Mouse (Mus musculus) heart, embryonic 11.5 days (tissue): ENCODE data around the gene Ddb2. TPM values are rescaled to one million over a fixed set of nuclear protein-coding genes. Genes with fewer than 3 reads are reported as not detected.

Experiments used
- ATAC-seq: fragments of 200-750 bp; cut with Nextera tagmentation; replicated peaks from 2 replicates; pipeline ENCODE4 v1.8.0; 2017; ENCODE audit warnings: moderate library complexity; ENCODE audit not compliant: insufficient number of reproducible peaks, low FRiP score, low TSS enrichment
- H3K27ac ChIP-seq: fragments of 300-500 bp; sonication (generic); 2 replicates; pipeline ENCODE4 v1.5.1; 2014; ENCODE audit warnings: mild to moderate bottlenecking, low read depth, low read length
- H3K27me3 ChIP-seq: fragments of 300-500 bp; sonication (generic); 2 replicates; pipeline ENCODE4 v1.6.1; 2014; ENCODE audit warnings: mild to moderate bottlenecking, low read length, mixed read lengths; ENCODE audit not compliant: control insufficient read depth, insufficient read depth
- H3K36me3 ChIP-seq: fragments of 300-500 bp; sonication (generic); 2 replicates; pipeline ENCODE4 v1.6.1; 2014; ENCODE audit warnings: mild to moderate bottlenecking, low read length, moderate library complexity, mixed read lengths; ENCODE audit not compliant: control insufficient read depth, insufficient read depth
- H3K4me1 ChIP-seq: fragments of 300-500 bp; sonication (generic); 2 replicates; pipeline ENCODE4 v1.6.1; 2014; ENCODE audit warnings: low read length; ENCODE audit not compliant: control insufficient read depth, insufficient read depth
- H3K4me2 ChIP-seq: fragments of 300-500 bp; sonication (generic); 2 replicates; pipeline ENCODE4 v1.6.1; 2014; ENCODE audit warnings: mild to moderate bottlenecking, moderate library complexity
- H3K4me3 ChIP-seq: fragments of 300-500 bp; sonication (generic); 2 replicates; pipeline ENCODE4 v1.5.1; 2014; ENCODE audit warnings: low read depth, low read length
- H3K9ac ChIP-seq: fragments of 300-500 bp; sonication (generic); 2 replicates; pipeline ENCODE4 v1.6.1; 2014; ENCODE audit warnings: mild to moderate bottlenecking, low read depth, low read length, moderate library complexity
- H3K9me3 ChIP-seq: fragments of 300-500 bp; sonication (generic); replicated peaks from 2 replicates; pipeline ENCODE4 v1.6.1; 2016; ENCODE audit warnings: low read length; ENCODE audit not compliant: control insufficient read depth
- WGBS: fragments of 180-500 bp; shearing (Covaris S2); extraction: QIAGEN DNeasy Blood & Tissue Kit; methylation state at CpG from one replicate; pipeline ENCODE4 v1.1.7; 2014; ENCODE audit not compliant: insufficient replicate concordance; 5-methylcytosine and 5-hydroxymethylcytosine counted together
- polyA plus RNA-seq: library from polyadenylated mRNA; unstranded; fragments of >200 nt; fragmentation: Nextera tagmentation; extraction: Ambion mirVana; gene quantifications from 2 replicates; pipeline ENCODE4 v1.2.1, GENCODE M21; 2014

Ddb2 gene
- polyA plus RNA-seq, 1 experiment from 2014 or later = 8.3 TPM

DNA sequence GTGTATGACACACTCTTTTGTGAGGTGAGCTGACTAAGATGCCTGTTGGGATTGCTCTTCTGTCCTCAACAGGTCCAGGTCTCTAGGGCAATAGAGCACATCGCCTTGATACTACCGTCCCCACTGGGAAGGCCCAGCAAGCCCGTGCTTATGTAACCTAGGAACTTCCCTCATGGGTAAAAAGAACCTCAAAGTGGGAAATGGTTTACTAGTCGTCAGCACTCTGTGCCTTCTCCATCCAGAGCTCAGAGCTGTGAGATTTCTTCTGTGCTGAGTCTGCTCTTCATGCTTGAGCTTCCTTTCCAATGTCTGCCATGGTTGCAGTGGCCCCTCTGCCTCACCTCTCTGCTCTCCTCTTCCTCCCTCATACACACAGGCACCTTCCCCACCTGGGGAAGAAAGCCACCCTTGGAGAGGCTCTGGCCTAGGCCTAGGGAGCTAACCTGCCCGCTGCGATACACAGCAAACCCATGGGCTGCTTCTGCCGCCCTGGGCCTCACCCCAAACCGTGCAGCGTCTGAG, 30.5 kb downstream of the Ddb2 start:
- WGBS = 90% methylated on average over 9 of the region's 9 CpGs
- Histone ChIP-seq H3K27me3 (no peaks in the 10 kb centered on the region), H3K9me3 (no peaks in the 10 kb centered on the region), H3K27ac (no peak overlapping the region), H3K36me3 (peaks cover 36% of the 10 kb centered on the region), H3K9ac (no peak overlapping the region), H3K4me2 (no peak overlapping the region), H3K4me1 (peaks cover 4% of the 10 kb centered on the region), H3K4me3 (no peak overlapping the region)
- ATAC-seq = no peak

DNA sequence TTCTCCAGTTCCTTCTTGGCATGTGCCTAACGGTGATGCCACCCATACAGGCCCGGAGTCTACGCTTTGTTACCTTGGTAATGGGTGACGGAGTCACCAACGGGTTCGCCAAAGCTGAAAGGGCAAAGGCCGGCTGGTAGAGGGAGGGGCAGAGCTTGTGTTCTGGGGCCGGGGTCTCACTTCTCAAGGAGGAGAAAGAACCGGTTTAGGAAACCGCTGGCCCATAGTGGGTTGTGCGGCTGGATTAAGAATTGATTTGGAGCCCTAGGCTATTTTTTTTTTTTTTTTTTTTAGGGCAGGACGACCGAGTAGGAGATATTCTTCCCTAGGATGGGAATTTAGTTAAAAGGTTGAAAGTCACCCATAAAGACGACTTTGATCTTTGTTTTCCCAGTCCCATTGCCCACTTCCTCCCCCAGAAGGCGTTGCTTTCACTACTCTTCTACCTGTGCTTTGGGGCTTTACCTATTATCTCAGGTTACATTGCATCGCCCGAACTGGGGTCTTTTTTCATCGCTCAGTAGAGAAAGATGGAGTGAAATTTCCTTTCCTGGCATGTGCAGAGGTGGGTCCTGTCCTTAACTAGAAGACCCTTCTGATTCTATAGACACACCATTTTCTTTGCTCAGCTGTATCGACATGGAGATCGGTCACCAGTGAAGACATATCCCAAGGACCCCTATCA, 33.7 kb downstream of the Ddb2 start:
- H3K27me3 ChIP-seq = no peaks in the 10 kb centered on the region
- ATAC-seq = no peak
- WGBS = 12% methylated on average over 20 of the region's 20 CpGs

DNA sequence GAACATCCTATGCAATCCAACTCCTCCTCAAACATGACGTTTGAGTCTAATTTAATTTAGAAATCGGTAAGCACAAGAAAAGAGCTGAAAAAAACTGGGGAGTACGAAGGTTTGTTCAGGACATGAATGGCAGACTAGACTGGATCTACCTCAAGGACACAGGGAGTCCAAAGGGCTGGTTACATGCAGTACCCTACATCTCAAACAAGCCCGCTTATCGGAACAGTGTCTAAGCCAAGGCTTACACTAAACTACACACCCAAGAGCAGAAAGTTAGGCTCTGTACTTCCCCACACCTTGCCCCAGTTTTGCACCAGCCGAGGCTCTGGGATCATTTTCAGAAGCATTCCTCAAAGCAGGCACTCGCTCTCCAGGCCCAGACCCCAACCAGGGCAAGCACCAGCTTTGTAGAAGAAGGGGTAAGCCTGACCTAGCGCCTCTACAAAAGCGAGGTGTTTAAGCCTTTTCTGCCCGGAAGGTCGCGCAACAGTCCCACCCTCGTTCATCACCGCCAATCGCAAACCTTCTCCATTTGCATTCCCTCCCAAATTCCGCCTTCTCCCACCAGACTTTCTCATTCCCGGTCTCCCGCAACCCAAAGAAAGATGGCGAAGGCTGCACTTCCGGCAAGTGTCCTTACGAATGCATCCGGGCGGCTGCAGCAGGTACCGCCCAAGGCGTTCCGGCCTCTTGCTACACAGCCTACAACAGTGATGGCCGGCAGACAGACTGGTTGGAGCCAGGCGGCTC, 34.4 kb downstream of the Ddb2 start, which contains the start of the genes Nr1h3 and Acp2:
Gene Nr1h3, minus strand, starts transcription at position 613 of the 750 bp plus-strand sequence.
Gene Acp2, plus strand, starts transcription at position 664 of the 750 bp plus-strand sequence.
- H3K4me1 ChIP-seq = peaks cover 4% of the 10 kb centered on the region
- H3K36me3 ChIP-seq = peaks cover 11% of the 10 kb centered on the region; the same call in 1 of the 2 replicates
- H3K4me3 ChIP-seq = peak within 1 kb of the TSS; percentile 57
- H3K9me3 ChIP-seq = no peaks in the 10 kb centered on the region
- 4% methylated on average over 28 of the region's 28 CpGs for WGBS
- no peaks in the 10 kb centered on the region for H3K27me3 ChIP-seq
- peak; percentile 90 for ATAC-seq
- H3K27ac ChIP-seq = peak within 1 kb of the TSS; percentile 96
- peak within 1 kb of the TSS; percentile 72 for H3K4me2 ChIP-seq
- H3K9ac ChIP-seq = peak within 1 kb of the TSS; percentile 90

More for the DNA sequence above, 33.7 kb downstream of the Ddb2 start:
- peaks cover 15% of the 10 kb centered on the region for H3K36me3 ChIP-seq
- peak overlapping the region; percentile 96 for H3K27ac ChIP-seq
- H3K9ac ChIP-seq = peak overlapping the region; percentile 90
- peak overlapping the region; percentile 72 for H3K4me2 ChIP-seq
- H3K9me3 ChIP-seq = no peaks in the 10 kb centered on the region
- peak overlapping the region; percentile 57 for H3K4me3 ChIP-seq
- H3K4me1 ChIP-seq = peaks cover 4% of the 10 kb centered on the region

DNA sequence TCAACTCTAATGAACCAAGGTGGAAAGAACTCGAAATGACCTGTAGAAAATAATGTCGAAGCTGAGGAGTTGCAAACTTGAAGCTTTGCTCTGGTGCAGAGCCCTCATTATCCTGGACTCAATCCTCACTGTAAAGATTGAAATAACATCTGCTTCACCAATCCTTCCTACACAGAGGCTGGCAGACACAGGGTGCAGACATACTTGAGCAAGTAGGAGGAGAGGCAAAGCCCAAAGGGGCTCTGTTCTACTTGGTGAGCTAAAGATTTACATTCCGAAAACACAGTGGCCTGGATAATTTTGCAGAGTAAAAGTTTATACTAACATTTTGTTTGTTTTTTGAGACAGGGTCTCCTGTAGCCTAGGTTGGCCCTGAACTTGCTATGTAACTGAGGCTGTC, 37.9 kb downstream of the Ddb2 start:
- ATAC-seq = no peak
- Histone ChIP-seq H3K27me3 (0 out of 2 replicates have a peak, but pooled peaks cover 3% of the 10 kb centered on the region), H3K9me3 (no peaks in the 10 kb centered on the region), H3K36me3 (no peaks in the 10 kb centered on the region), H3K9ac (no peak overlapping the region), H3K27ac (no peak overlapping the region), H3K4me3 (no peak overlapping the region), H3K4me1 (peaks cover 15% of the 10 kb centered on the region), H3K4me2 (no peak overlapping the region)
- 81% methylated on average over 3 of the region's 3 CpGs for WGBS

DNA sequence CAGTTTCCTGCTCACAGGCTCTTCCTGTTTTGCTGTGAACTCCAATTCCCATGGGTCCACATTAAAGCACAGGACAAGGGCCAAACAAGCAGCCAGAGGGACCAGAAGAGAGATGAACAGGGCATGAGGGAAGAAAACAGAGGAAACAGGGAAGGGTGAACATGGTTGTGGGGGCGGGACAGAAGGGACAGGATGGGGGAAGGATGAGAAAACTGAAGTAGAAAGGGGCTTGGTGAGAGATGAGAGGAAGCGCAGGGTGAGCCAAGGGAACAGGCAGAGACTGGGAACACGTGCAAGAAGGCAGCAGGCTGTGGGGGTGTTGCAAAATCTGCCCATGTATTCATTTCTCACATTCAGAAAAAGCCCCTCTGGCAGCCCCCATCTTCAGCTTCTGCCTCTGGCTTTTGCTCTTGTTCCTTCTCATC, 40.2 kb downstream of the Ddb2 start:
- Histone ChIP-seq H3K9ac (no peak overlapping the region), H3K4me2 (no peak overlapping the region), H3K27ac (no peak overlapping the region), H3K9me3 (no peaks in the 10 kb centered on the region), H3K4me3 (no peak overlapping the region), H3K4me1 (peaks cover 10% of the 10 kb centered on the region; the same call in 1 of the 2 replicates), H3K27me3 (0 out of 2 replicates have a peak, but pooled peaks cover 3% of the 10 kb centered on the region), H3K36me3 (no peaks in the 10 kb centered on the region)
- 43% methylated on average over 3 of the region's 3 CpGs for WGBS
- ATAC-seq = no peak

DNA sequence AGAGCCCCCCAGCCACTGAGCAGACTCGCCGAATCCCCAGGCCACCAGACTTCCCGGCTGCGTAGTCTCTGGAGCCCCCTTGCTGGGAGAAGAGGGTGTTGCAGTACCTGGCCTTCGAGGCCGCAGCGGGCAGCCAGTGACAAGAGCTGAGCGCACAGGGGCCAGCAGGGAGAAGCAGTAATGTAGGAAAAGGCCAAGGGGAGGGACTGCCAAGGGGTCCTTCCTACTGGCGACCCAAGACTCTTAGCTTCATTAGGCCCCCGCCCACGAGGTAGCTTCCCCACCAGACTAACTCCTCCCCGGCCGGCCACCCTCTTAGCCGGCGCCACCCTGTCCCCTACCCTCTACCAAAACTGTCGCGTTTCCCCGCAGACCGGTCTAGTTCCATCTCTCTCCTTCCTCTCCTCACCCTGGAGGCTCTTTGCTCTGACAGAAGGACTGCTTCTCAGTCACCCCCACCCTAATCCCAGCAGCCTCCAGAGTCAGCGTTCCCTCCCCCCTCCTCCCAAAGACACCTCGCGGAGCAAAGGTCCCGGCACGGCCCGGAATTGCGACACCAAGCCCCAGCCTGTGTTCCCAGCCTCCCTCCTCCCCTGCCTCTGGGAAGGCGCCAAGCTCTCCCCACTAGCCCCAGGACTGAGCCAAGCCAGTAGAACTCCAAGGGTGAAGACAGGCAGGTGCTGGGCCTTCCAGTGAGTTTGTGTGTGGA, 42.0 kb downstream of the Ddb2 start:
- peaks cover 10% of the 10 kb centered on the region; the same call in 1 of the 2 replicates for H3K4me1 ChIP-seq
- H3K4me2 ChIP-seq = peak overlapping the region; percentile 80
- ATAC-seq = peak; percentile 79
- H3K9me3 ChIP-seq = no peaks in the 10 kb centered on the region
- H3K4me3 ChIP-seq = peak overlapping the region; percentile 37
- H3K27me3 ChIP-seq = 0 out of 2 replicates have a peak, but pooled peaks cover 3% of the 10 kb centered on the region
- no peaks in the 10 kb centered on the region for H3K36me3 ChIP-seq
- peak overlapping the region; percentile 58; the same call in 1 of the 2 replicates for H3K27ac ChIP-seq
- H3K9ac ChIP-seq = peak overlapping the region; percentile 71
- WGBS = under 1% methylated on average over 27 of the region's 27 CpGs

DNA sequence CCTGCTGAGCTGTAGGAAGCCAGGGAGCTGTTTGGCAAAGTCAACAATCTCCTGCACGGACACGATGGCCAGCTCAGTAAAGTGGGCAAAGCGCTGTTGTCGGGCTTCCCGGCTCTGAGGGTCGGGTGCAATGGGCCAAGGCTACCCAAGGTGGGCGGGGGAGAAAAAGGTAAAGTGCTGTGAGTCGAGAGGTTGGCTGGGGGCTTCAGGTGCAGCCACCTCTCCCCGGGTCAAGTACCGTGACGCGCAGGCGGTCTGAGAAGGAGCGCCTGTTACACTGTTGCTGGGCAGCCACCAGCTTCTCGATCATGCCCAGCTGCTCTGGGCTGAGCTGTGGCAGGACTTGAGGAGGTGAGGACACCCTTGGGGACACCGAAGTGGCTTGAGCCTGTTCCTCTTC, 46.3 kb downstream of the Ddb2 start:
- no peaks in the 10 kb centered on the region for H3K36me3 ChIP-seq
- H3K4me1 ChIP-seq = peaks cover 10% of the 10 kb centered on the region; the same call in 1 of the 2 replicates
- H3K4me2 ChIP-seq = no peak overlapping the region
- no peak overlapping the region for H3K9ac ChIP-seq
- H3K27me3 ChIP-seq = no peaks in the 10 kb centered on the region
- H3K9me3 ChIP-seq = no peaks in the 10 kb centered on the region
- H3K4me3 ChIP-seq = no peak overlapping the region
- ATAC-seq = no peak
- H3K27ac ChIP-seq = no peak overlapping the region
- 82% methylated on average over 16 of the region's 16 CpGs for WGBS

DNA sequence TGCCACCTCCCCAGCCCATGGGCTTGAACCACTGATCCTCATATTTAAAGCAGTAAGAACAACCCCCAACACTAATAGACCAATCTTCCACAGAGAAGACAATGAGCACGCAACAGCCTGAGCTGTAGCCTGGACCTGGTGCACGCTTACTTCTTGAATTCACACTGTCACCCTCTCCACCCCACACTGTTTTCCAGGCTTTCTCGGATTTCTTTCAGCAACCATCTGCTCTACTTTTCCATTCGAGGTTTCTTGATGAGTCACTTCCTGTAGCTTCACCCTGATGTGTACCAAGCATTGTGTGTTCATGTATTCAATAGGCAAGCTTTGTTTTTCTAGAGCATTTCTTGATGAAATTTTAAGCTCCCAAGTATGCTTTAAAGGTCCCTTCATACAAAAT, 49.4 kb downstream of the Ddb2 start:
- no peaks in the 10 kb centered on the region for H3K36me3 ChIP-seq
- H3K9me3 ChIP-seq = no peaks in the 10 kb centered on the region
- no peak overlapping the region for H3K9ac ChIP-seq
- no peak for ATAC-seq
- no peaks in the 10 kb centered on the region for H3K27me3 ChIP-seq
- H3K4me3 ChIP-seq = no peak overlapping the region
- H3K27ac ChIP-seq = no peak overlapping the region
- WGBS = 54% methylated on average over 4 of the region's 4 CpGs
- H3K4me2 ChIP-seq = no peak overlapping the region
- peaks cover 4% of the 10 kb centered on the region; the same call in 1 of the 2 replicates for H3K4me1 ChIP-seq
